Mouse (Mus musculus) heart, postnatal 0 days (tissue): ENCODE measurements at regions not wholly inside any gene's neighbourhood (a gene's known extent, or its start where the extent isn't known, plus 50 kb on each side); places are given as distances from the start of the nearest gene placed in this dataset.

Experiments
- CTCF ChIP-seq: IDR thresholded peaks from 2 replicates; pipeline ENCODE4 v1.5.1; 2016; ENCODE audit warnings: antibody characterized with exemption, control low read depth, low read depth
- EP300 ChIP-seq: IDR thresholded peaks from 2 replicates; pipeline ENCODE4 v1.6.1; 2016; ENCODE audit warnings: antibody characterized with exemption, low read depth

- TF ChIP-seq CTCF (no peak), EP300 (no peak)
Measured at GRCm38 (mm10) chr12:9261662-9262061, 231.9 kb downstream of the Ttc32 start.
